Mouse (Mus musculus) heart, adult 11 months (tissue): ENCODE measurements around the gene Fam229a.
"Not testable (repeated sequence)": the region's sequence is repeated elsewhere in the genome, so short reads cannot be mapped to it uniquely, and the experiment has no call there.

ENCODE experiments used
- DNase-seq: peaks from one replicate; pipeline ENCODE4 v3.0.0; 2022

The Fam229a gene

DNA sequence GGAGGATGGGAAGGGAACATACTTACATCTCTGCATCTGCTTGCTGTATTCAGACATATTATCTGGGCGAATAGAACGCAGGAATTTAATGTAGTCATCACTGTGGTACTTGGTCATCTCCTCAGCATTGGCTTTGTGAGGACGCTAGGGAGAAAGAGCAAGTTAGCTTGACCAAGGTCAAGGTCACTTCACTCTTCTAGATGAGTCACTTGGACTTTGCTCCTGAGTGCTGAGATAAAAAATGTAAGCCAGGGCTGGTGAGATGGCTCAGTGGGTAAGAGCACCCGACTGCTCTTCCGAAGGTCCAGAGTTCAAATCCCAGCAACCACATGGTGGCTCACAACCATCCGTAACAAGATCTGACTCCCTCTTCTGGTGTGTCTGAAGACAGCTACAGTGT, 37.9 kb downstream of the Fam229a start:
- DNase-seq, result not testable (repeated sequence)

DNA sequence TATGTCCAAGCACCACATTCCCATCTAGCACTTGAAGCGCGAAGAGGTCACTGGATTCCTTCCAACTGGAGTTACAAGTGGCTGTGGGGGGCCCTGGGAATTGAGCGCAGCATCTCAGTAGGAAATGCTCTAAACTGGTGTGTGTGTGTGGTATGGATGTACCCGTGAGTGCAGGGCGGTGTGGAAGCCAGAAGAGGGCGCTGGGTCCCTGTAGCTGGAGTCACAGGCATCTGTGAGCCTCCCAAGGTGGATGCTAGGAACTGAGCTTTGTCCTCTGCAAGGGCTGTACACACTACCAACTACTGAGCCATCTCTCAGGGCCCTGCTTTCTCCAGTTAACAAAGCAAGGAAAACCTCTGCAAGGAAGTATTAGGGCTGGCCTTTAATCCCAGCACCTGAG, 49.0 kb downstream of the Fam229a start:
- no peak for DNase-seq
